ENCODE assay signal across 20 mouse cellular contexts in genomic region chr1:91664622-91665021, GRCm38 (mm10).
DNase-seq lines count a peak whose midpoint lies in the region; ATAC-seq and TF ChIP-seq lines count a peak whose summit lies in the region.
"Had no signal": no experiment of that assay in that cellular context is flagged by ENCODE, and none has a peak within 500 bp of the region (broad histone marks: within the 10 kb centered on the region; RNA-seq: fewer than 3 reads in every experiment).

No protein-coding gene starts in this region.

- no peak for DNase-seq in midbrain, embryonic 10.5 days (ENCODE audit: low spot score)
- DNase-seq in midbrain, embryonic 11.5 days (ENCODE audit: low spot score, missing footprints), result no peak
- DNase-seq in CH12.LX (ENCODE audit: extremely low read depth), result no peak
- DNase-seq in ZHBTc4 (ENCODE audit: low read depth, low spot score), result peak; percentile 12
- peak; percentile 35 for DNase-seq in thymus, postnatal 36 days
- no peak for DNase-seq in kidney, adult 2 months
- DNase-seq: adrenal gland, postnatal 25 days; cerebellum, postnatal 10 days; embryo, embryonic 11 days; gastrocnemius, postnatal 25 days; liver, postnatal 0 days; lung, postnatal 4 days; midbrain, embryonic 14.5 days had no signal

- no peak overlapping the region for H3K9ac ChIP-seq in midbrain, embryonic 11.5 days (ENCODE audit: low read length)
- H3K9ac ChIP-seq in CH12.LX (ENCODE audit: insufficient read depth, low read depth), result no peak overlapping the region
- no peak overlapping the region for H3K9ac ChIP-seq in hindbrain, embryonic 12.5 days
- H3K9ac ChIP-seq: limb, embryonic 15.5 days; liver, postnatal 0 days had no signal

- no peak overlapping the region for H3K4me3 ChIP-seq in midbrain, embryonic 10.5 days
- H3K4me3 ChIP-seq in midbrain, embryonic 11.5 days (ENCODE audit: low read depth, low read length), result no peak overlapping the region
- no peak overlapping the region for H3K4me3 ChIP-seq in CH12.LX (replicated peaks in 1 of 3; ENCODE audit: low read depth in 2 of 3, low read length in 2 of 3, poor library complexity in 1 of 3)
- no peak overlapping the region for H3K4me3 ChIP-seq in hindbrain, embryonic 12.5 days
- no peak overlapping the region for H3K4me3 ChIP-seq in kidney, adult 2 months (ENCODE audit: insufficient read depth, low read depth, low read length)
- H3K4me3 ChIP-seq: layer of hippocampus, adult 2 months; limb, embryonic 15.5 days had no signal

- H3K4me2 ChIP-seq in midbrain, embryonic 11.5 days, result no peak overlapping the region
- no peak overlapping the region for H3K4me2 ChIP-seq in CH12.LX (ENCODE audit: insufficient read depth, low read depth, poor library complexity, severe bottlenecking)
- H3K4me2 ChIP-seq in hindbrain, embryonic 12.5 days (replicated peaks), result no peak overlapping the region
- H3K4me2 ChIP-seq: heart, embryonic 11.5 days; limb, embryonic 15.5 days had no signal

- H3K27me3 ChIP-seq in midbrain, embryonic 10.5 days (ENCODE audit: low read depth, poor library complexity, severe bottlenecking), result no peaks in the 10 kb centered on the region
- H3K27me3 ChIP-seq in midbrain, embryonic 11.5 days (ENCODE audit: control insufficient read depth, insufficient read depth, low read length), result no peaks in the 10 kb centered on the region
- H3K27me3 ChIP-seq in CH12.LX (replicated peaks), result peaks cover 2% of the 10 kb centered on the region
- H3K27me3 ChIP-seq in hindbrain, embryonic 12.5 days, result no peaks in the 10 kb centered on the region
- H3K27me3 ChIP-seq in kidney, adult 2 months (replicated peaks; ENCODE audit: control insufficient read depth, insufficient read depth, low read length), result no peaks in the 10 kb centered on the region
- H3K27me3 ChIP-seq: limb, embryonic 15.5 days had no signal

- no peak for ATAC-seq in midbrain, embryonic 11.5 days (ENCODE audit: low FRiP score)
- no peak for ATAC-seq in hindbrain, embryonic 12.5 days (ENCODE audit: low FRiP score)
- ATAC-seq: activated CD4-positive, CD25-positive, alpha-beta regulatory T cell, adult 4 months; forebrain, embryonic 14.5 days; hindbrain, postnatal 0 days; liver, postnatal 0 days had no signal

- H3K9me3 ChIP-seq in midbrain, embryonic 10.5 days (replicated peaks), result no peaks in the 10 kb centered on the region
- H3K9me3 ChIP-seq in midbrain, embryonic 11.5 days (ENCODE audit: control insufficient read depth, low read length), result no peaks in the 10 kb centered on the region
- no peaks in the 10 kb centered on the region for H3K9me3 ChIP-seq in CH12.LX (replicated peaks; ENCODE audit: low read length)
- H3K9me3 ChIP-seq in hindbrain, embryonic 12.5 days (replicated peaks), result no peaks in the 10 kb centered on the region
- H3K9me3 ChIP-seq: limb, embryonic 15.5 days had no signal

- H3K4me1 ChIP-seq in midbrain, embryonic 10.5 days, result peaks cover 8% of the 10 kb centered on the region
- H3K4me1 ChIP-seq in midbrain, embryonic 11.5 days (ENCODE audit: control insufficient read depth, insufficient read depth, low read length), result no peaks in the 10 kb centered on the region
- H3K4me1 ChIP-seq in CH12.LX (ENCODE audit: control insufficient read depth in 1 of 2, insufficient read depth in 2 of 2), result no peaks in the 10 kb centered on the region
- no peaks in the 10 kb centered on the region for H3K4me1 ChIP-seq in hindbrain, embryonic 12.5 days
- H3K4me1 ChIP-seq in kidney, adult 2 months (ENCODE audit: control insufficient read depth, insufficient read depth, low read length), result no peaks in the 10 kb centered on the region

- no peaks in the 10 kb centered on the region for H3K79me2 ChIP-seq in CH12.LX (replicated peaks; ENCODE audit: control insufficient read depth, extremely low read depth, insufficient read depth, poor library complexity, severe bottlenecking)

- TF ChIP-seq POLR2A in CH12.LX (IDR thresholded peaks at IDR 0.05; ENCODE audit: low read depth, low read length), result no peak
- no peak for TF ChIP-seq POLR2A in kidney, adult 2 months (IDR thresholded peaks at IDR 0.05; ENCODE audit: low read depth, low read length)

- H3K36me3 ChIP-seq in midbrain, embryonic 10.5 days, result no peaks in the 10 kb centered on the region
- no peaks in the 10 kb centered on the region for H3K36me3 ChIP-seq in midbrain, embryonic 11.5 days (ENCODE audit: control insufficient read depth, insufficient read depth, low read length)
- no peaks in the 10 kb centered on the region for H3K36me3 ChIP-seq in CH12.LX (replicated peaks in 1 of 2; ENCODE audit: control insufficient read depth in 1 of 2, insufficient read depth in 1 of 2, low read length in 1 of 2)
- no peaks in the 10 kb centered on the region for H3K36me3 ChIP-seq in hindbrain, embryonic 12.5 days
- no peaks in the 10 kb centered on the region for H3K36me3 ChIP-seq in kidney, adult 2 months (ENCODE audit: control insufficient read depth, insufficient read depth, low read length)
- H3K36me3 ChIP-seq: limb, embryonic 15.5 days had no signal

- no peak for TF ChIP-seq RAD21 in CH12.LX (IDR thresholded peaks at IDR 0.05; ENCODE audit: low read depth, low read length)

- in situ Hi-C loops in CH12.LX (cut with MboI; ENCODE audit: low pct_ligation_motif_present, low pct_unique_long_range_greater_than_20kb, low sequenced_read_pairs), result no loop called here

- no peak for TF ChIP-seq CTCF in CH12.LX (conservative IDR thresholded peaks at IDR 0.05 in 1 of 2, IDR thresholded peaks at IDR 0.05 in 1 of 2; ENCODE audit: low read depth in 2 of 2, low read length in 2 of 2)
- TF ChIP-seq CTCF in kidney, adult 2 months (conservative IDR thresholded peaks at IDR 0.05; ENCODE audit: insufficient read depth, insufficient read length, low read depth, low read length), result no peak

- H3K27ac ChIP-seq in midbrain, embryonic 10.5 days (replicated peaks), result peak overlapping the region; percentile 33
- no peak overlapping the region for H3K27ac ChIP-seq in midbrain, embryonic 11.5 days (ENCODE audit: low read depth, low read length)
- no peak overlapping the region for H3K27ac ChIP-seq in CH12.LX (ENCODE audit: insufficient read depth, low read depth)
- no peak overlapping the region for H3K27ac ChIP-seq in hindbrain, embryonic 12.5 days
- no peak overlapping the region for H3K27ac ChIP-seq in kidney, adult 2 months (ENCODE audit: insufficient read depth, low read depth, low read length)
- H3K27ac ChIP-seq: hindbrain, postnatal 0 days; layer of hippocampus, adult 2 months; limb, embryonic 15.5 days had no signal

- no peak for TF ChIP-seq EP300 in CH12.LX (IDR thresholded peaks at IDR 0.05; ENCODE audit: low read length)

- 88% methylated on average over 12 of the region's 12 CpGs for WGBS in midbrain, embryonic 10.5 days
- 82% methylated on average over 12 of the region's 12 CpGs for WGBS in midbrain, embryonic 11.5 days
- WGBS in hindbrain, embryonic 12.5 days, result 86% methylated on average over 10 of the region's 12 CpGs
- WGBS in kidney, adult 2 months, result 91% methylated on average over 11 of the region's 12 CpGs

- dilution Hi-C loops in CH12.LX (cut with MboI; ENCODE audit: extremely low pct_ligation_motif_present, extremely low pct_unique_long_range_greater_than_20kb, low sequenced_read_pairs), result no loop called here

TF ChIP-seq in CH12.LX, 34 proteins besides CTCF, POLR2A, EP300 and RAD21:
- TF ChIP-seq TBP (conservative IDR thresholded peaks at IDR 0.05; ENCODE audit: low read depth, low read length) (no peak), MXI1 (IDR thresholded peaks at IDR 0.05; ENCODE audit: low read depth, low read length) (no peak), BHLHE40 (IDR thresholded peaks at IDR 0.05; ENCODE audit: low read depth, low read length) (peak; percentile 39; the same call in 1 of the 2 replicates), CHD1 (IDR thresholded peaks at IDR 0.05; ENCODE audit: low read depth, low read length) (no peak), IRF4 (IDR thresholded peaks at IDR 0.05; ENCODE audit: low read depth, low read length) (0 out of 2 replicates have a peak, but pooled peaks have one; percentile 10), NRF1 (IDR thresholded peaks at IDR 0.05; ENCODE audit: low read depth, low read length) (peak; percentile 75), MAFK (IDR thresholded peaks at IDR 0.05; ENCODE audit: insufficient replicate concordance, low read length) (no peak), JUN (IDR thresholded peaks at IDR 0.05; ENCODE audit: insufficient read depth, low read depth, low read length) (peak; percentile 50)

Comparison
In these comparisons a context has a peak if more than half of its experiments do, and no peak if none do; other contexts are left out.
1. DNase-seq: peak in ZHBTc4 (single experiment) and thymus, postnatal 36 days (2 of 2); none in midbrain, embryonic 10.5 days (single experiment), midbrain, embryonic 11.5 days (single experiment), CH12.LX (single experiment) and kidney, adult 2 months (single experiment).